Mouse (Mus musculus): ENCODE data around the gene Ncoa7. TPM values are rescaled to one million over a fixed set of nuclear protein-coding genes. Genes with fewer than 3 reads are reported as not detected.

The Ncoa7 gene
- polyA plus RNA-seq, 1 experiment from 2014 or later = 10.1 TPM

DNA sequence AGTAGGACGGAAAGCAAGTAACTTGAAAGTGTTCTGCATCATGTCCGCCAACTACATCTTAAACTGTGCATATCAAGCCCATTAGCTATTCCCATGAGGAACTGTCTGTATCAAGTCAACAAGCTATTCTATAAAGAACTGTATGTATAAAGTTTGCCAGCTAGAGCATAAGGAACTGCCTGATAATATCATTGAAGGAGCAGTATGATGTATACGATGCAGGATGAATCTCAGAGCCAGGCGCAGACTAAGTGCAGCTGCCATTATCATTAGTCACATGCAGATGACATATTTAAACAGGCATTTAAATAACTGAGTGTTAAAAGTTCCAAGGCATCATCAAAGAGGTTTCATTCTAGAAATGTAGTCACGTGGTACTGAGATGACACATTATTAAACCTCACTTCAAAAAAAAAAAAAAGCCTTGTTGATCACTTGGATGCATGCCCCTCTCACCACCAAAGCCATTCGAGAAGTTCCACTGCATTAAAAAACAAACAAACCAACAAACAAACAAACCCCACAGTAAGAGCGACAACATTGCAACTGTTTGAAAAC is 93.2 kb downstream of the Ncoa7 start:
- Histone ChIP-seq H3K27me3 (no peaks in the 10 kb centered on the region), H3K27ac (no peak overlapping the region), H3K4me3 (replicated peaks) (no peak overlapping the region), H3K4me2 (no peak overlapping the region), H3K9me3 (no peaks in the 10 kb centered on the region), H3K4me1 (replicated peaks) (no peaks in the 10 kb centered on the region), H3K9ac (replicated peaks) (no peak overlapping the region), H3K36me3 (no peaks in the 10 kb centered on the region)
- WGBS = 88% methylated on average over 7 of the region's 7 CpGs
- no peak for ATAC-seq (ENCODE audit: insufficient number of reproducible peaks, insufficient read depth, low FRiP score, low TSS enrichment, low read depth)

DNA sequence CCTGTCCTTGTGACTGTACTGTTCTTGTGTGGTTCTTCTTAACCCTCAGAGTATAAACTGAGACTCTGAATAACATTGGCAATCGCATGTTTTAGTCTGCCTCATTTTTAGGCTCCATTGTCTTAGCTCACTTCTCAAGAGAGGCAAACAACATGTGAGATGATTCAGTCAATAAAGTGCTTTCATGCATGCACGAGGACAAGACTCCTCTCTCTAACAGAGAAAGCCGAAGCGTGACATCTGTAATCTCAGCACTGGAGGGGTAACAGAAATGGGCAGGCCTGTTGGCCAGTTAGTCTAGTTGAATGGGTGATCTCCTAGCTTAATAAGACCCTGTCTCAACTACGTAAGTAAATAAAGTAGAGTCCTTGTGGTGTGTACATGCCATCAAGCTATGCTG is 95.1 kb downstream of the Ncoa7 start:
- no peaks in the 10 kb centered on the region for H3K4me1 ChIP-seq (replicated peaks)
- no peaks in the 10 kb centered on the region for H3K27me3 ChIP-seq
- H3K9me3 ChIP-seq = no peaks in the 10 kb centered on the region
- ATAC-seq (ENCODE audit: insufficient number of reproducible peaks, insufficient read depth, low FRiP score, low TSS enrichment, low read depth) = no peak
- H3K4me3 ChIP-seq (replicated peaks) = no peak overlapping the region
- no peak overlapping the region for H3K9ac ChIP-seq (replicated peaks)
- no peak overlapping the region for H3K27ac ChIP-seq
- H3K36me3 ChIP-seq = no peaks in the 10 kb centered on the region
- 91% methylated on average over 5 of the region's 5 CpGs for WGBS
- no peak overlapping the region for H3K4me2 ChIP-seq

DNA sequence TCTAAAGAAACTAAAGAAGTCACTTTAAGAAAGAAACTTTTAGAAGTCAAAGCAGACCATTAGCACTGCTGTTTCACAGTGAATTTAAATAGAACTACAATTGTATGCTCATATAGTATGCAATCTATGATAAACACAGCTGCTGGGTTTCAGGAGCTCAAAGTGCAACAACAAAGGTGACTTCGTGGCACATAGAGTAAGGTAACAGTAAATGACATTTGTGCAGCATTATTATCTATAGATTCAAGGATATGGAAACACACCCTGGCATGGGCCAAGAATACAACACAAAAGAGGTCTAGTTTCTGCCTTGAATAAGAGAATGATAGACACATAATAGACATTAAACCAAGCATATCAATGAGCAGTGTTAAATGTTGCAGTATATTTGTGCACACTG is 100.5 kb downstream of the Ncoa7 start:
- Histone ChIP-seq H3K27me3 (no peaks in the 10 kb centered on the region), H3K9me3 (no peaks in the 10 kb centered on the region), H3K4me3 (replicated peaks) (no peak overlapping the region), H3K36me3 (no peaks in the 10 kb centered on the region), H3K4me1 (replicated peaks) (no peaks in the 10 kb centered on the region), H3K27ac (no peak overlapping the region), H3K9ac (replicated peaks) (no peak overlapping the region), H3K4me2 (no peak overlapping the region)
- ATAC-seq (ENCODE audit: insufficient number of reproducible peaks, insufficient read depth, low FRiP score, low TSS enrichment, low read depth) = no peak
- WGBS = 87% methylated on average over 1 of the region's 1 CpGs

DNA sequence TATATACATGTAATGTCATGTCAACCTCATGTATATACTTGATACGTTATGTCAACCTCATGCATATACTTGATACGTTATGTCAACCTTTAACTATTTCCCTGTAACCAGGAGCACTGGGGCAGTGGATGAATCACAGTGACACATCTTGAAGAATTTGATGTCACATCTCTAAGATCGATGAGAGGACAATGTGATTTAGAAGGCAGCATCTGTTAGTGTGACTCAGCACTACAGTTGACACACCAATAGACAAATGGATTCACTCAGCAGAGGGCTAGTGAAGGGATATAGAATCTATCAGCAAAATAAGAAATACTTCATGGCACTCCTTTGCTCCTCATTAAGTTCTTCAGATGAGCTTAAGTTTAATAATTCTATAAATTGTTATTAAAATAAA is 116.3 kb downstream of the Ncoa7 start:
- Histone ChIP-seq H3K4me3 (replicated peaks) (no peak overlapping the region), H3K27ac (no peak overlapping the region), H3K36me3 (peaks cover 17% of the 10 kb centered on the region; the same call in 1 of the 2 replicates), H3K4me1 (replicated peaks) (no peaks in the 10 kb centered on the region), H3K9me3 (no peaks in the 10 kb centered on the region), H3K27me3 (no peaks in the 10 kb centered on the region), H3K4me2 (no peak overlapping the region), H3K9ac (replicated peaks) (no peak overlapping the region)
- ATAC-seq (ENCODE audit: insufficient number of reproducible peaks, insufficient read depth, low FRiP score, low TSS enrichment, low read depth) = no peak
- 90% methylated on average over 3 of the region's 3 CpGs for whole genome bisulfite sequencing

DNA sequence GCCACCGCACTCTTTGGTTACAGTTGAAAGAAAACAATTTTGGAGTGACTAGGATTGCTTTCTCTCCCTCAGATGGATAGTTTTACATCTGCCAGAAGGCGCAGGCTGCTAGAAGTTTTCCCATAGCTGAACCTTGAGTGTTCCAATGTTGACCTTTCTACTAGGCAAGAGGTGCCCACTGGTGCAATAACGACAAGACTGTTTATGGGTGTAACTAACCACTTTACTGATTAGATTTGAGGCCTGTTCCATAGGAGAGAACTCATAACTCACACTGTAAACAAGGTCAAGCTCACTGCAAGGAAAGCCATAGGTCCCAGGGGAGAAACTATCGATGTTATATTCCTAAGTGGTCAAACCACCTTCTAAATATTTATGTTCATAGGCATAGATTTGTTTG is 119.7 kb downstream of the Ncoa7 start:
- WGBS = 78% methylated on average over 4 of the region's 4 CpGs
- ATAC-seq (ENCODE audit: insufficient number of reproducible peaks, insufficient read depth, low FRiP score, low TSS enrichment, low read depth) = no peak
- H3K27ac ChIP-seq = no peak overlapping the region

DNA sequence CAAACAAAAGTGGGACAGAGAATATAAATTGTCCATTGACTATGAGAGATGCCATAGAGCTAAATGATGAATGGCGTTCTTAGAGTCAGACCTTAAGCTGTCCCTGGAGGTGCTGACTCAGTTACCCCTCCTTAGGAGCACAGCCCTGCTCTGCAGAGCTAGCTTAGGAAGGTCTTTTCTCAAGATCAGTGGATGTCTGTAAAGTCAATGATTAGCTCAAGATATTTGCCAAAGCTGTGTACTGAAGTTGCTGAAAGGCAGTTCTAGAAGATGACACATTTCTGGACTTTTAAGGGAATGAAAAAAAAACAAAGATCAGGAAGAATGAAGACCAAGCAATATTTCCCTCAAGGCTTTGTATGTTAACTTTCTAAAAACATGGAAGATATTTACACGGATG is 123.4 kb downstream of the Ncoa7 start:
- 87% methylated on average over 2 of the region's 2 CpGs for WGBS
- no peak for ATAC-seq (ENCODE audit: insufficient number of reproducible peaks, insufficient read depth, low FRiP score, low TSS enrichment, low read depth)
- Histone ChIP-seq H3K4me3 (replicated peaks) (no peak overlapping the region), H3K9ac (replicated peaks) (no peak overlapping the region), H3K4me2 (no peak overlapping the region), H3K27ac (no peak overlapping the region), H3K9me3 (no peaks in the 10 kb centered on the region), H3K4me1 (replicated peaks) (no peaks in the 10 kb centered on the region), H3K27me3 (no peaks in the 10 kb centered on the region), H3K36me3 (no peaks in the 10 kb centered on the region)

More for the DNA sequence above, 119.7 kb downstream of the Ncoa7 start:
- H3K9me3 ChIP-seq = no peaks in the 10 kb centered on the region
- no peaks in the 10 kb centered on the region for H3K27me3 ChIP-seq
- H3K36me3 ChIP-seq = no peaks in the 10 kb centered on the region
- no peaks in the 10 kb centered on the region for H3K4me1 ChIP-seq (replicated peaks)
- no peak overlapping the region for H3K4me3 ChIP-seq (replicated peaks)
- H3K9ac ChIP-seq (replicated peaks) = no peak overlapping the region
- H3K4me2 ChIP-seq = no peak overlapping the region

DNA sequence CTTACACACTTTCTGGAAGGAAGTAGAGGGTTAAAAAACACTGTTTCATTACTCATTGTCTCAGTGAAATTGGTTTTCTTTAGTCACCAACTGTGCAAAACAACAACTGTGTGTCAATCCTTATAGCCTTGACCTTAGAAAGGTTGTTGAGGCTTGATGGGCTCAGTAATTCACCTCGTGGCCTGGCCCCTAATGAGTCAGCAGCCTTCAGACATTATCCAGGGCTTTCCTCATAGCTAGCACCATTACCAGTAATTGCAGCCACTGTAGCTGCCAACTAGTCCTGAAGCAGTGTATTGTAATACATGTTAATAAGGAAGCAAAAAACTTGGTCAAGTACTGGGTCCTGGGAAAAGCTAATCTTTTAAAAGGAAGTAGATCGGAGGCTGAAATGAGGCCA is 125.1 kb downstream of the Ncoa7 start:
- H3K4me1 ChIP-seq (replicated peaks) = no peaks in the 10 kb centered on the region
- no peak overlapping the region for H3K4me2 ChIP-seq
- no peak overlapping the region for H3K27ac ChIP-seq
- ATAC-seq (ENCODE audit: insufficient number of reproducible peaks, insufficient read depth, low FRiP score, low TSS enrichment, low read depth) = no peak
- H3K9ac ChIP-seq (replicated peaks) = no peak overlapping the region
- no peaks in the 10 kb centered on the region for H3K36me3 ChIP-seq
- no peaks in the 10 kb centered on the region for H3K27me3 ChIP-seq
- 71% methylated on average over 2 of the region's 2 CpGs for WGBS
- no peak overlapping the region for H3K4me3 ChIP-seq (replicated peaks)
- H3K9me3 ChIP-seq = no peaks in the 10 kb centered on the region

DNA sequence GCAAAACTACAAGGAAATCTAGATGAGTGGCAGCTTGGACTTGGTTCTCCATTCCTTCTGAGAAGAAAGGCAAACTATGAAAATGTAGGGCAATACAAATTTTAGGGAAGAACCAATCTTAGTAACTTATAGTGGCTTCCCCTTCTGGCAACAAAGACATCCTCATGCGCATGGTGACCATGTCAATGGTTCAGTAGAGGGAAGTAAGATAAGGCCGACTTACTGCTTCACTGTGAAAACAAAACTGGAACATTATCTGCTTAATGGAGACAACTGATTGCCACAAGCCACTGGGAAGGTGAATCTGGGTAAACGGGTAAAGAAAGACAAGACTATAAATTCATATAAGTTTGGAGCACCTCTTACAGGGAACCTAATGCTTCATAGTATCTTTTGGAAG is 128.3 kb downstream of the Ncoa7 start:
- no peak for ATAC-seq (ENCODE audit: insufficient number of reproducible peaks, insufficient read depth, low FRiP score, low TSS enrichment, low read depth)
- Histone ChIP-seq H3K4me1 (replicated peaks) (no peaks in the 10 kb centered on the region), H3K4me2 (no peak overlapping the region), H3K9ac (replicated peaks) (no peak overlapping the region), H3K4me3 (replicated peaks) (no peak overlapping the region), H3K27me3 (no peaks in the 10 kb centered on the region), H3K27ac (no peak overlapping the region), H3K36me3 (no peaks in the 10 kb centered on the region; the same call in 1 of the 2 replicates), H3K9me3 (no peaks in the 10 kb centered on the region)
- WGBS = 94% methylated on average over 3 of the region's 3 CpGs

DNA sequence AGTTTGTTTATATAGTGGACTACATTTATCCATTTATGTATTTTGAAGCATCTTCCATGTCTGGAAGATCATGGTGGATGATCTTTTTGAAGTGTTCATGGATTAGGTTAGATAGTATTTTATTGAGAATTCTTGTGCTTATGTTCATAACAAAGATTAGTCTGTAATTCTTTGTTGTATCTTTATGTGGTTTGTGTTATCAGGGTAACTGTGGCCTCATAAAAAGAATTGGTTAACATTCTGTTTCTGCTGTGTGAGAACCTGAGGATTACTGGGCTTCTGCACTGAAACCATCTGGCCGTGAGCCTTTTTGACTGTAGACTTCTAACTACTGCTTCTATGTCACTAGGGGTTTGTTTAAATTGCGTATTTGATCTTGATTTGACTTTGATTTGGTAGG is 136.5 kb downstream of the Ncoa7 start:
- H3K27me3 ChIP-seq = no peaks in the 10 kb centered on the region
- H3K9ac ChIP-seq (replicated peaks) = no peak overlapping the region
- H3K27ac ChIP-seq = no peak overlapping the region
- no peaks in the 10 kb centered on the region for H3K9me3 ChIP-seq
- peaks cover 4% of the 10 kb centered on the region for H3K36me3 ChIP-seq
- 88% methylated on average over 2 of the region's 2 CpGs for WGBS
- no peak overlapping the region for H3K4me2 ChIP-seq
- H3K4me3 ChIP-seq (replicated peaks) = no peak overlapping the region
- ATAC-seq (ENCODE audit: insufficient number of reproducible peaks, insufficient read depth, low FRiP score, low TSS enrichment, low read depth) = no peak
- H3K4me1 ChIP-seq (replicated peaks) = no peaks in the 10 kb centered on the region

DNA sequence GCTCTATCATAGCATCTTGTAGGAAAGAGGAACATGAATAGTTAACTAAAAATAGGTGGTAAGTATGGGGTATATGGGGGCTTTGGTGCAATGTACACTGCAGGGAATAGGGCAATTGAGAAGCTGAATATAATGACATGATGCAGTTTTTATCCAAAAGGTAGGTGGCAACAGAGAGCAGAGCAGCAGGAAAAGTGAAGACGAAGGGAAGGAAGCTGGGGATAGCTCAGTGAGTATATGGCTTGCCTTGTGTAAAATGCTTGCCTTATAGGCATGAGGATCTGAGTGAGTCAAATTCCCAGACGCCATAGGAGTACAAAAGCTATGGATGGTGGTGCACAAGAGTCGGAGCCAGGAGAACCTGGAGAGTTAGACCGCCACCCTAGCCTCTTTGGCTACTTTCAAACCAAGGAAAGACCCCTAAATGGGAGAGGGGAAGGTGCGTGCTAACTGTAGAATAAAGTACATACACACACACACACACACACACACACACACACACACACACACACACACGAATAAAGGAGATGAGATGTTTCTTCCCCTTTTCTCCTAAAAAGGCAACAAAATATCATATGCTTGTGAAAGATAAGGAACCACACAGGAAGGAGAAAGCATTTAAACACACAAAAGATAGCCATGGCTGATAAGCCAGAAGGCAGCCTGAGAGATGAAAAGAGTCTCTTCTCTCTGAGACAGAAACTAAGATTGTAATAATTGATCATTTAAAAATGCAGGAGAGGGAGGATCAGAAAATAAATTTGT is 142.4 kb downstream of the Ncoa7 start:
- no peak for ATAC-seq (ENCODE audit: insufficient number of reproducible peaks, insufficient read depth, low FRiP score, low TSS enrichment, low read depth)
- Histone ChIP-seq H3K36me3 (peaks cover 21% of the 10 kb centered on the region; the same call in 1 of the 2 replicates), H3K4me1 (replicated peaks) (no peaks in the 10 kb centered on the region), H3K9me3 (no peaks in the 10 kb centered on the region), H3K27ac (no peak overlapping the region), H3K27me3 (no peaks in the 10 kb centered on the region), H3K9ac (replicated peaks) (no peak overlapping the region), H3K4me2 (no peak overlapping the region), H3K4me3 (replicated peaks) (no peak overlapping the region)
- WGBS = 88% methylated on average over 6 of the region's 6 CpGs

DNA sequence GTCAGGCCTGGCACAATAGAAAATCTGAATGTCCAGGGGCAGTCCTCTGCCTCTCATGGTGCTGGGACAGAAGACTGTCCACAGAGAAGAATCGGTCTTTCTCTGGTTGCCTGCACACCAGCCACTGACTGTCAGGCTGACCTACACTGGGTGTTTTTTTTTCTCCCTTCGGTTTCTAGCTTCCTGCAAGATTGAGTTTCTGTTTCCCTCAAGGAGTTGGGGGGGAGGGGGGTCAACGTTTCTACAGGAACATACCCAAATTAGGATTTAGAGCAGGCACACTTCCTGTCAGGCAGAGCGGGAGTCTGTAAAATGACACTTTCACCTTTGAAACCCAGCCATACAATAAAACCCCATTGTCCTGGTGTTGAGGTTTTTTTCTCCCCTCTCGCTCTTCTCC is 147.5 kb downstream of the Ncoa7 start:
- H3K4me2 ChIP-seq = peak overlapping the region; percentile 59

DNA sequence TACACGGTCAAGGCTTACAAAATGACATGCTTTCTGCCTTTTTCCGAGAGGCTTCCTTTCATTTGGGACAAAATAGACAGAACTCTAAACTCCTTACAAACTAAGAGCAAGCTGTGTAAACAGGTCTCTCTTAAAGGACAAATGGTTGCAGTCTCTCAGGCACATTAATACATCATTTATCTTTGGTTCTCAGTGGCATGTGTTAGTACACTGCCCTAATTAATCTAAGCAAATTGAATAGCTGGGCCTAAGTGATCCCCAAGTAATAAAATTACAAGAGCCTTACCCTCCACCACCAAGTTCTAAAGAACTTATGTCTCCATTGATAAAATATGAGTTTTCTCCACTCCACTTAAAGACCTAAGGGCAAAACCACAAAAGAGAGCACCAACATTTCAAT is 155.4 kb downstream of the Ncoa7 start:
- ATAC-seq (ENCODE audit: insufficient number of reproducible peaks, insufficient read depth, low FRiP score, low TSS enrichment, low read depth) = no peak

More for the DNA sequence above, 147.5 kb downstream of the Ncoa7 start:
- ATAC-seq (ENCODE audit: insufficient number of reproducible peaks, insufficient read depth, low FRiP score, low TSS enrichment, low read depth) = peak; percentile 63
- Histone ChIP-seq H3K9me3 (no peaks in the 10 kb centered on the region), H3K4me3 (replicated peaks) (peak overlapping the region; percentile 32), H3K4me1 (replicated peaks) (peaks cover 6% of the 10 kb centered on the region), H3K36me3 (peaks cover 33% of the 10 kb centered on the region), H3K9ac (replicated peaks) (peak overlapping the region; percentile 42; the same call in 1 of the 2 replicates), H3K27me3 (no peaks in the 10 kb centered on the region), H3K27ac (peak overlapping the region; percentile 70)
- 9% methylated on average over 5 of the region's 5 CpGs for WGBS

More for the DNA sequence above, 155.4 kb downstream of the Ncoa7 start:
- Histone ChIP-seq H3K27me3 (no peaks in the 10 kb centered on the region), H3K36me3 (peaks cover 29% of the 10 kb centered on the region), H3K4me2 (no peak overlapping the region), H3K9me3 (no peaks in the 10 kb centered on the region), H3K4me1 (replicated peaks) (no peaks in the 10 kb centered on the region), H3K9ac (replicated peaks) (no peak overlapping the region), H3K27ac (no peak overlapping the region), H3K4me3 (replicated peaks) (no peak overlapping the region)
- 71% methylated on average over 2 of the region's 2 CpGs for WGBS
